Comparison of ENCODE assay signal across 14 mouse cellular contexts in the genomic region with DNA sequence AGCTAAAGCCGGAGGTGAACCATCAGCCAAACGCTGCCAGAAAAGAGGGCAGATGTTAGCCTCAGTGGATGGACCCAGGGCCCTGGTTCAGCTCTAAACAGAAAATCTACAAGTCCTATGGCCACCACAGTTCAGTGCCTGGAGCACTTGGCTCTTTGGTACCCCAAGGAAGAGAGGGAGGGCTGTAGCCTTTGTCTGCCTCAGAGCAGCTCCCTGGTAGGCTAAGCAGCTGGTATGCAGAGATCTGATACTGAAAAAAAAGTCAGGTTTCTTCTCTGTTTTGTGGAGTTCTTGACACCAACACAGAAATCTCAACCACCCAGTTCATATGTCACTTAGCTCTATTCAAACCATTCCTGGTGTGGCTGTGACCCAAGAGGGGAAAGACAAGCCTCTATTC.
"Had no signal": no experiment of that assay in that cellular context is flagged by ENCODE, and none has a peak within 500 bp of the region (broad histone marks: within the 10 kb centered on the region; RNA-seq: fewer than 3 reads in every experiment).

No protein-coding gene starts in this region.

- H3K4me3 ChIP-seq: left cerebral cortex, adult 2 months; liver, embryonic 13.5 days; lung, embryonic 15.5 days; midbrain, embryonic 10.5 days; myocyte had no signal

- H3K27me3 ChIP-seq: liver, embryonic 13.5 days; lung, embryonic 15.5 days had no signal

- H3K9me3 ChIP-seq: liver, embryonic 13.5 days; lung, embryonic 15.5 days; midbrain, embryonic 10.5 days had no signal

- DNase-seq: kidney, adult 9 months; kidney, postnatal 14 days; liver; liver, embryonic 13.5 days; liver, postnatal 0 days; lung, postnatal 14 days; midbrain, embryonic 14.5 days; spleen, adult 18-20 months; thymus, adult 18-20 months; thymus, postnatal 25 days had no signal

- H3K36me3 ChIP-seq: lung, embryonic 15.5 days had no signal

- H3K4me2 ChIP-seq: liver, embryonic 13.5 days; lung, embryonic 15.5 days had no signal

- H3K27ac ChIP-seq: left cerebral cortex, adult 2 months; liver, embryonic 13.5 days; lung, embryonic 15.5 days; midbrain, embryonic 10.5 days had no signal

- H3K4me1 ChIP-seq: lung, embryonic 15.5 days had no signal

- H3K9ac ChIP-seq: liver, embryonic 13.5 days; liver, postnatal 0 days; lung, embryonic 15.5 days had no signal
